Mouse (Mus musculus) embryonic facial prominence, embryonic 13.5 days (tissue): ENCODE measurements around the gene Ctps. TPM values are rescaled to one million over a fixed set of nuclear protein-coding genes. Genes with fewer than 3 reads are reported as not detected.

Experiments
- ATAC-seq: fragments of 200-750 bp; cut with Nextera tagmentation; 2 replicates; pipeline ENCODE4 v1.8.0; 2017; ENCODE audit warnings: low read depth; ENCODE audit not compliant: insufficient number of reproducible peaks, insufficient read depth, low FRiP score, low TSS enrichment
- H3K27ac ChIP-seq: fragments of 300-500 bp; sonication (generic); 2 replicates; pipeline ENCODE4 v1.5.1; 2015; ENCODE audit warnings: moderate library complexity, mild to moderate bottlenecking, inconsistent platforms
- H3K27me3 ChIP-seq: fragments of 300-500 bp; sonication (generic); 2 replicates; pipeline ENCODE4 v1.6.1; 2015; ENCODE audit warnings: mild to moderate bottlenecking, inconsistent platforms
- H3K36me3 ChIP-seq: fragments of 300-500 bp; sonication (generic); 2 replicates; pipeline ENCODE4 v1.6.1; 2015; ENCODE audit warnings: mild to moderate bottlenecking, inconsistent platforms
- H3K4me1 ChIP-seq: fragments of 300-500 bp; sonication (generic); 2 replicates; pipeline ENCODE4 v1.6.1; 2015; ENCODE audit warnings: inconsistent platforms
- H3K4me2 ChIP-seq: fragments of 300-500 bp; sonication (generic); 2 replicates; pipeline ENCODE4 v1.6.1; 2015; ENCODE audit warnings: moderate library complexity, mild to moderate bottlenecking, inconsistent platforms
- H3K4me3 ChIP-seq: fragments of 300-500 bp; sonication (generic); 2 replicates; pipeline ENCODE4 v1.5.1; 2015; ENCODE audit warnings: mild to moderate bottlenecking, inconsistent platforms
- H3K9ac ChIP-seq: fragments of 300-500 bp; sonication (generic); 2 replicates; pipeline ENCODE4 v1.6.1; 2015; ENCODE audit warnings: mild to moderate bottlenecking, inconsistent platforms
- H3K9me3 ChIP-seq: fragments of 300-500 bp; sonication (generic); 2 replicates; pipeline ENCODE4 v1.6.1; 2016; ENCODE audit warnings: inconsistent platforms
- WGBS: fragments of 180-500 bp; shearing (Covaris S2); methylation state at CpG from one replicate; pipeline ENCODE4 v1.1.7; 2015; ENCODE audit warnings: mixed read lengths; 5-methylcytosine and 5-hydroxymethylcytosine counted together
- polyA plus RNA-seq: library from polyadenylated mRNA; unstranded; fragments of >200 nt; fragmentation: Nextera tagmentation; extraction: Ambion mirVana; gene quantifications from 2 replicates; pipeline ENCODE4 v1.2.1, GENCODE M21; 2015

Gene Ctps
- polyA plus RNA-seq, 1 experiment from 2014 or later, result 86.6 TPM

DNA sequence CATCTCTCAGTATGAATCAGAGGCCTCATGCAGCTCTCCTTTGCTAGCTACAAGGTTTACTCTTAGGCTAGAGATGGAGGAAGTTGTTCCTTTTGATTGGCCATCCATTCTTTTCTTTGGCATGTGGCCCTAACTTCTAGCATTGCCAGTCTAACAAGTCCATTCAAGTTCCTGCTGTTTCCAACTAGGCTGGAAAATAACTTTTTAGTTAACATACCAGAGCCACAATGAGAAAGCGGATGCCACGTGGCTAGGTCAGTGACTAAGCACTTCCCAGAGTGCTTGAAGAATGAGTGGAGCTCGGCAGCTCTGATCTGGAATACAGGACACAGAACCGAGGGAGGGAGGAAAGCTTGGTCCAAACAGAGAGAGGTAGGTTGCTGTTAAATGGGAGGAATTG is 52.7 kb downstream of the Ctps start:
- H3K9me3 ChIP-seq, result no peaks in the 10 kb centered on the region
- H3K27ac ChIP-seq, result no peak overlapping the region
- H3K36me3 ChIP-seq, result peaks cover 72% of the 10 kb centered on the region
- no peak overlapping the region for H3K9ac ChIP-seq
- H3K27me3 ChIP-seq, result no peaks in the 10 kb centered on the region
- no peak overlapping the region for H3K4me2 ChIP-seq
- WGBS, result 77% methylated on average over 4 of the region's 4 CpGs
- no peaks in the 10 kb centered on the region for H3K4me1 ChIP-seq
- ATAC-seq, result no peak
- no peak overlapping the region for H3K4me3 ChIP-seq

DNA sequence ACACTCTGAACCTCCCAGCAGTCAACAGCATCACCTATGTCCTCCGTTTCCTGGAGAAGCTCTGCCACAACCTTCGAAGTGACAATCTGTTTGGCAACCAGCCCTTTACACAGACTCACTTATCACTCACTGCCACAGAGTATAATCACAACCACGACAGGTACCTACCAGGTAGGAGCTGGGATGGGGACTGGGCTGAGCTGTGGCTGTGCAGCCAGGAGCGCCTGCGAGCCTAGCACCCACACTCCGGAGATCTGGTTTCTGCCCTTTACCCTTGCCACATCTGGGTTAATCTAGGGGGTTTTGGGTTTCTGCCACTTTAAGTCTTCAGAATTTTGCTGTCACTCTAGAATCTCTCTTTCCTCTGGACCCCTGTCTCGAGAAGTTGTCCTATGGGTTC is 53.2 kb downstream of the Ctps start:
- Histone ChIP-seq H3K36me3 (peaks cover 70% of the 10 kb centered on the region), H3K27me3 (no peaks in the 10 kb centered on the region)
- 87% methylated on average over 7 of the region's 7 CpGs for WGBS

DNA sequence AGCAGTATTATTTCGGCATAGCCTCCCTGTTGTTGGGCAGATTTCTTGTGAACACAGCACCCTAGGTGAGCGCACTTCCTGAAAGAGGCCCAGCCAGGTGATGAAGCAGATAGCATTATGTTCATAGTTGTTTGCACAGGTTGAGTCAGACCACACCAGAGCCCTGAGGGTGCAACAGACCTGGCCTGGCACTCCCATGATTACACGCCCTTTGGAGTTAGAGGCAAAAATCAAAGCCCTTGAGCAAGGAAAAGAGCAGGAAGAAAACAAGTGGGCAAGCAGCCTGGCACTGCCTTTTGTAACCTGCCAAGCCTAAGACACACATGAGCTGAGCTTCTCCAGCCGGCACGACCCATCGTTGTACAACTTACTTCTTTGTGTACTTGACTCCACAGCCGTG is 53.6 kb downstream of the Ctps start:
- no peaks in the 10 kb centered on the region for H3K4me1 ChIP-seq
- peak overlapping the region; percentile 11; the same call in 1 of the 2 replicates for H3K27ac ChIP-seq
- WGBS, result 85% methylated on average over 7 of the region's 7 CpGs
- peaks cover 66% of the 10 kb centered on the region for H3K36me3 ChIP-seq
- no peaks in the 10 kb centered on the region for H3K27me3 ChIP-seq
- no peaks in the 10 kb centered on the region for H3K9me3 ChIP-seq
- no peak overlapping the region for H3K4me2 ChIP-seq
- no peak overlapping the region for H3K4me3 ChIP-seq
- H3K9ac ChIP-seq, result no peak overlapping the region
- ATAC-seq, result no peak

More for the DNA sequence above, 53.2 kb downstream of the Ctps start:
- Histone ChIP-seq H3K4me2 (no peak overlapping the region), H3K27ac (peak overlapping the region; percentile 11; the same call in 1 of the 2 replicates), H3K9me3 (no peaks in the 10 kb centered on the region), H3K4me1 (no peaks in the 10 kb centered on the region), H3K4me3 (no peak overlapping the region), H3K9ac (no peak overlapping the region)
- no peak for ATAC-seq

GRCm38 (mm10) chr4:120514366-120514765 is 55.7 kb downstream of the Ctps start:
- no peaks in the 10 kb centered on the region for H3K4me1 ChIP-seq
- H3K9me3 ChIP-seq, result 0 out of 2 replicates have a peak, but pooled peaks cover 2% of the 10 kb centered on the region
- H3K4me2 ChIP-seq, result no peak overlapping the region
- 97% methylated on average over 2 of the region's 2 CpGs for WGBS
- ATAC-seq, result no peak
- no peaks in the 10 kb centered on the region for H3K27me3 ChIP-seq
- peaks cover 57% of the 10 kb centered on the region for H3K36me3 ChIP-seq
- no peak overlapping the region for H3K9ac ChIP-seq
- H3K4me3 ChIP-seq, result no peak overlapping the region
- H3K27ac ChIP-seq, result no peak overlapping the region

DNA sequence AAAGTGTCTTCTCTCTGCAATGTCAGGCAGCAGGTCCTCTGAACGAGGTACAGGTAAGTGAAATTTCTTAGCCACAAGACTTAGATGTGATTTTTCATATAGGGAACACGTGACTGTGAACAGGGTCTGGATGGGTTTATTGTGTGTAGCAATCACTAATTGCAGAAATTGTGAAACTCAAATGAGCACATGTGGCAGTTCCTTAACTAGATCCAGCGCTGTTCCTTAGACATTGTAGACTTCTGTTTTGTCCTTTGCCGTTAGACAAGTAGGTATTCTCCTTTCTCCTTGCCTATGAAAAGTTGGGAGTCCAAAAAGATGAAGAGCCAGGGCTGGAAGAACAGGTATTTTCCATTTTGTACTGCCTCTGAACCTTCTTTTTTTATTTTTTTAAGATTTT is 58.9 kb downstream of the Ctps start:
- 91% methylated on average over 4 of the region's 4 CpGs for WGBS
- H3K9ac ChIP-seq, result no peak overlapping the region
- no peak overlapping the region for H3K4me2 ChIP-seq
- H3K4me3 ChIP-seq, result no peak overlapping the region
- no peaks in the 10 kb centered on the region for H3K27me3 ChIP-seq
- no peak for ATAC-seq
- no peaks in the 10 kb centered on the region for H3K4me1 ChIP-seq
- no peak overlapping the region for H3K27ac ChIP-seq
- 0 out of 2 replicates have a peak, but pooled peaks cover 3% of the 10 kb centered on the region for H3K9me3 ChIP-seq
- H3K36me3 ChIP-seq, result peaks cover 63% of the 10 kb centered on the region

- no peak for ATAC-seq
- H3K27me3 ChIP-seq, result no peaks in the 10 kb centered on the region
- no peak overlapping the region for H3K9ac ChIP-seq
- H3K9me3 ChIP-seq, result 0 out of 2 replicates have a peak, but pooled peaks cover 3% of the 10 kb centered on the region
- no peak overlapping the region for H3K27ac ChIP-seq
- WGBS, result 90% methylated on average over 1 of the region's 1 CpGs
- H3K4me3 ChIP-seq, result no peak overlapping the region
- H3K36me3 ChIP-seq, result peaks cover 49% of the 10 kb centered on the region
- H3K4me1 ChIP-seq, result no peaks in the 10 kb centered on the region
- H3K4me2 ChIP-seq, result no peak overlapping the region
These were observed 63.1 kb downstream of the Ctps start for GRCm38 (mm10) chr4:120506955-120507354.

Other genes starting within 250 kb of the Ctps start
- 48.7 and 54.5 TPM in 2 replicates for gene Scmh1, start 165.0 kb downstream of the Ctps start, polyA plus RNA-seq
- gene Slfnl1, start 38.0 kb downstream of the Ctps start, polyA plus RNA-seq, result not detected in 2 replicates
- not detected in 2 replicates for gene Gm8439, start 18.5 kb upstream of the Ctps start, polyA plus RNA-seq
- gene Cited4, start 96.3 kb upstream of the Ctps start, polyA plus RNA-seq, result 1.3 and 2.7 TPM in 2 replicates
- 7.2 and 7.8 TPM in 2 replicates for gene Kcnq4, start 178.3 kb upstream of the Ctps start, polyA plus RNA-seq